Mouse (Mus musculus) liver, postnatal 0 days (tissue): ENCODE data around the gene Pkm.

Experiments used
- CTCF ChIP-seq: sonication (generic); IDR thresholded peaks from 2 replicates; pipeline ENCODE4 v1.5.1; 2016; ENCODE audit warnings: antibody characterized with exemption, low read depth
- EP300 ChIP-seq: IDR thresholded peaks from 2 replicates; pipeline ENCODE4 v1.6.1; 2016; ENCODE audit warnings: antibody characterized with exemption, low read depth, mild to moderate bottlenecking

- no peak for TF ChIP-seq CTCF
- TF ChIP-seq EP300: no peak
These were observed 46.9 kb downstream of the Pkm start for GRCm38 (mm10) chr9:59703099-59703498.
